Mouse (Mus musculus): Measurements from ENCODE around the gene Lif.

- TF ChIP-seq CTCF (IDR thresholded peaks at IDR 0.05; ENCODE audit: low read depth) (no peak), EP300 (IDR thresholded peaks at IDR 0.05; ENCODE audit: low read depth) (no peak)
These were observed 36.7 kb downstream of the Lif start for GRCm38 (mm10) chr11:4294047-4294446.
